Mouse (Mus musculus) embryonic facial prominence, embryonic 11.5 days (tissue): Measurements from ENCODE around the gene 1700015G11Rik. TPM values are rescaled to one million over a fixed set of nuclear protein-coding genes. Genes with fewer than 3 reads are reported as not detected.

Experiments used
- ATAC-seq: fragments of 200-750 bp; cut with Nextera tagmentation; replicated peaks from 2 replicates; pipeline ENCODE4 v1.8.0; 2017; ENCODE audit warnings: low read depth; ENCODE audit not compliant: insufficient number of reproducible peaks, low FRiP score, low TSS enrichment
- DNase-seq: peaks from one replicate; pipeline ENCODE4 v3.0.0-alpha.2; 2015; ENCODE audit warnings: low spot score
- H3K27ac ChIP-seq: fragments of 300-500 bp; sonication (generic); replicated peaks from 2 replicates; pipeline ENCODE4 v1.5.1; 2014; ENCODE audit warnings: mild to moderate bottlenecking, low read depth, low read length, control low read depth
- H3K27me3 ChIP-seq: fragments of 300-500 bp; sonication (generic); 2 replicates; pipeline ENCODE4 v1.6.1; 2014; ENCODE audit warnings: mild to moderate bottlenecking, low read length, moderate library complexity, mixed read lengths; ENCODE audit not compliant: control insufficient read depth, insufficient read depth
- H3K36me3 ChIP-seq: fragments of 300-500 bp; sonication (generic); replicated peaks from 2 replicates; pipeline ENCODE4 v1.6.1; 2014; ENCODE audit warnings: low read depth, mild to moderate bottlenecking, low read length, moderate library complexity, mixed read lengths; ENCODE audit not compliant: control insufficient read depth, insufficient read depth
- H3K4me1 ChIP-seq: fragments of 300-500 bp; sonication (generic); 2 replicates; pipeline ENCODE4 v1.6.1; 2014; ENCODE audit warnings: low read length, mixed read lengths; ENCODE audit not compliant: control insufficient read depth, insufficient read depth
- H3K4me2 ChIP-seq: fragments of 300-500 bp; sonication (generic); 2 replicates; pipeline ENCODE4 v1.6.1; 2014; ENCODE audit warnings: low read depth, mild to moderate bottlenecking, control low read depth, low read length, moderate library complexity
- H3K4me3 ChIP-seq: fragments of 300-500 bp; sonication (generic); 2 replicates; pipeline ENCODE4 v1.5.1; 2014; ENCODE audit warnings: low read depth, low read length, control low read depth
- H3K9ac ChIP-seq: fragments of 300-500 bp; sonication (generic); replicated peaks from 2 replicates; pipeline ENCODE4 v1.6.1; 2014; ENCODE audit warnings: mild to moderate bottlenecking, control low read depth, low read length
- H3K9me3 ChIP-seq: fragments of 300-500 bp; sonication (generic); replicated peaks from 2 replicates; pipeline ENCODE4 v1.6.1; 2016; ENCODE audit warnings: mild to moderate bottlenecking, low read length, inconsistent platforms, mixed read lengths; ENCODE audit not compliant: control insufficient read depth
- WGBS: fragments of 180-500 bp; shearing (Covaris S2); extraction: QIAGEN DNeasy Blood & Tissue Kit; methylation state at CpG from one replicate; pipeline ENCODE4 v1.1.7; 2014; 5-methylcytosine and 5-hydroxymethylcytosine counted together
- polyA plus RNA-seq: library from polyadenylated mRNA; unstranded; fragments of >200 nt; fragmentation: Nextera tagmentation; extraction: Ambion mirVana; gene quantifications from 2 replicates; pipeline ENCODE4 v1.2.1, GENCODE M21; 2014

The 1700015G11Rik gene
- polyA plus RNA-seq, 1 experiment from 2014 or later: not detected

DNA sequence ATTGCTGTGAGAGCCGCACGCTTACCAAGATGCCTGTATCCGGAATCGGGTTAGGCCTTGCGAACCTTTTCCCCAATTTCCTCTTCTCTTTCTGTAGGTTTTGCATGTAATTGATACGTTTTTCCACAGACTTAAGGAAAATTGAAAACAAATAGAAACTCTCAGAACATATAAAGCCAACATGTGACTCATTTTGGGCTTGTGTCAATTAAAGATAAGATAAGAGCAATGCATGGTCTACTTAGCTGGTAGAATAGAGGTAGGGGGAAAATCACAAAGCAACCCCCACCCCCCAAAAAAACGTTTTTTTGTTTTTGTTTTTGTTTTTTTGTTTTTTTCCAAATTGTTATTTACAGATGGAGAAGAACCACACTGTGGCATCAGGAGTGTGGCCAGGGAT is 2.1 kb downstream of the 1700015G11Rik start:
- H3K36me3 ChIP-seq: no peaks in the 10 kb centered on the region
- H3K9ac ChIP-seq: no peak overlapping the region
- ATAC-seq (no peak), DNase-seq (no peak)
- H3K27ac ChIP-seq: no peak overlapping the region
- no peak overlapping the region for H3K4me2 ChIP-seq
- 75% methylated on average over 7 of the region's 7 CpGs for WGBS
- H3K4me1 ChIP-seq: no peaks in the 10 kb centered on the region
- H3K4me3 ChIP-seq: no peak overlapping the region
- no peaks in the 10 kb centered on the region for H3K9me3 ChIP-seq
- no peaks in the 10 kb centered on the region for H3K27me3 ChIP-seq

DNA sequence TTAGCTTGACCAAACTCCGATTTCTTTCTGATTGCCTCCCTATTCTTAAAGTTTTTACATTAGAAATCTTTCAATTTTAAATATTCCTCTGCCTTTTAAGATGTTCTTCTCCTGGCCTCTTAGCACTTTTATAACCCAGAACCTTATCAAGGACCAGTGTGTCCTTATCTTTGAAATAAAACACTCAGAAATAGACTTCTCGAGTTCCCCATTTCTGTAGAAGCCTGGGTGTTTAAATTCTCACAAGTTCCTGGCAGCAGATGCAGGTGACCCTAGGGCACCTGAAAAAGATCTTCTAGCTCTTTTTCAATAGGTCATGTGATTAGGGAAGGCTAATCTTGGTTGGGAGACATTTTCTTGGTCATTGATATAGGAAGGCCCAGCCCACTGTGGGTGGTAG is 8.4 kb downstream of the 1700015G11Rik start:
- ATAC-seq: no peak

DNA sequence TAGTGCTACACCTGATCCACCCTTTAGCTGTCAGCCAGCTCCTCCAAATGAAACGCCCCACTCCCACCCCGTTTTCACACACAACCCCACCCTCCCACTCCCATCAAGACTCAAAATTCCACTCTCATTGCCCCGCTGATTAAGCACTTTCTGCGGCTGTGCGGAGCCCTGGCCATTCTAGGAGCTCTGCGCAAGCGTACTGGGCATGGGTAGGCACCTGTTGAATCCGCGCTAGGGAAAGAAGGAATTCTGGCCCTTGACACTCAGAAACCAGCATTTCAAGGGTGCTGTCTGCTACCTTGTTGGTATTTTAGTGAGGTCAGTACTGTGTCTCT is 9.3 kb downstream of the 1700015G11Rik start:
- H3K27ac ChIP-seq: no peak overlapping the region
- H3K4me2 ChIP-seq: peak overlapping the region; percentile 76
- 1% methylated on average over 9 of the region's 9 CpGs for WGBS
- H3K9me3 ChIP-seq: no peaks in the 10 kb centered on the region
- ATAC-seq (no peak; the same call in 1 of the 2 replicates), DNase-seq (peak; percentile 69)
- no peaks in the 10 kb centered on the region for H3K4me1 ChIP-seq
- H3K27me3 ChIP-seq: no peaks in the 10 kb centered on the region
- peak overlapping the region; percentile 55 for H3K4me3 ChIP-seq
- H3K36me3 ChIP-seq: no peaks in the 10 kb centered on the region
- no peak overlapping the region for H3K9ac ChIP-seq

More for the DNA sequence above, 8.4 kb downstream of the 1700015G11Rik start:
- no peak overlapping the region for H3K9ac ChIP-seq
- no peak overlapping the region for H3K4me2 ChIP-seq
- no peaks in the 10 kb centered on the region for H3K9me3 ChIP-seq
- no peak overlapping the region for H3K27ac ChIP-seq
- 88% methylated on average over 2 of the region's 2 CpGs for WGBS
- no peaks in the 10 kb centered on the region for H3K36me3 ChIP-seq
- H3K27me3 ChIP-seq: no peaks in the 10 kb centered on the region
- H3K4me1 ChIP-seq: no peaks in the 10 kb centered on the region
- no peak for DNase-seq
- H3K4me3 ChIP-seq: no peak overlapping the region

GRCm38 (mm10) chr7:52005511-52006295 is 9.8 kb downstream of the 1700015G11Rik start, which contains the start of gene Svip:
Gene Svip, minus strand, starts transcription at chr7:52006018.
- Histone ChIP-seq H3K36me3 (no peaks in the 10 kb centered on the region), H3K4me1 (no peaks in the 10 kb centered on the region), H3K9ac (peak within 1 kb of the TSS; percentile 39), H3K27ac (no peak within 1 kb of the TSS), H3K4me2 (peak within 1 kb of the TSS; percentile 76), H3K27me3 (no peaks in the 10 kb centered on the region), H3K4me3 (peak within 1 kb of the TSS; percentile 55), H3K9me3 (no peaks in the 10 kb centered on the region)
- ATAC-seq: peak; percentile 96
- WGBS: under 1% methylated on average over 32 of the region's 47 CpGs
- DNase-seq: peak; percentile 84

DNA sequence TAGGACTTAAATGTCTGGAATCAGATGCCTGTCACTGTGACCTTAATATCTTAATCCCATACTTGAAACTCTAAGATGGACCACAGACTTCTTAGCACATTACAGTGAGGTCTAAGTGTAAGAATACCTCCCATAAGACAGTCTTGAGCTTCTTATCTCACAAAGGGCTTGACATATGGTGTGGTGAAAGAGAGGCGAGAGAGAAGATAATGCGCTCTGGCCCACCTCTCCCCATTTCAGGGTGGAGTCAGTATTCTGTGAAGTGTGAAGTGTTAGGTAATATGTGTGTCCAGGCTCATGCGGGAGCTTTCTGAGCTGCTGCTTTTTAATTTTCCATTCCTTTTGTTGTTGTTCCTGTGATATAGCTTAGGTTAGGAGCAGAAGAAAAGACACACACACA is 24.5 kb downstream of the 1700015G11Rik start:
- ATAC-seq (no peak), DNase-seq (no peak)
- Histone ChIP-seq H3K4me2 (no peak overlapping the region), H3K4me3 (no peak overlapping the region), H3K27ac (no peak overlapping the region), H3K4me1 (no peaks in the 10 kb centered on the region; the same call in 1 of the 2 replicates), H3K9me3 (no peaks in the 10 kb centered on the region), H3K36me3 (no peaks in the 10 kb centered on the region), H3K9ac (no peak overlapping the region), H3K27me3 (no peaks in the 10 kb centered on the region)
- 89% methylated on average over 3 of the region's 3 CpGs for WGBS

- DNase-seq (no peak), ATAC-seq (no peak)
- H3K4me3 ChIP-seq: no peak overlapping the region
- no peaks in the 10 kb centered on the region for H3K27me3 ChIP-seq
- no peaks in the 10 kb centered on the region; the same call in 1 of the 2 replicates for H3K4me1 ChIP-seq
- WGBS: 72% methylated on average over 6 of the region's 6 CpGs
- no peak overlapping the region for H3K4me2 ChIP-seq
- H3K9me3 ChIP-seq: no peaks in the 10 kb centered on the region
- H3K9ac ChIP-seq: no peak overlapping the region
- H3K27ac ChIP-seq: no peak overlapping the region
- no peaks in the 10 kb centered on the region for H3K36me3 ChIP-seq
Observed at GRCm38 (mm10) chr7:51986909-51987308, 28.6 kb downstream of the 1700015G11Rik start.

DNA sequence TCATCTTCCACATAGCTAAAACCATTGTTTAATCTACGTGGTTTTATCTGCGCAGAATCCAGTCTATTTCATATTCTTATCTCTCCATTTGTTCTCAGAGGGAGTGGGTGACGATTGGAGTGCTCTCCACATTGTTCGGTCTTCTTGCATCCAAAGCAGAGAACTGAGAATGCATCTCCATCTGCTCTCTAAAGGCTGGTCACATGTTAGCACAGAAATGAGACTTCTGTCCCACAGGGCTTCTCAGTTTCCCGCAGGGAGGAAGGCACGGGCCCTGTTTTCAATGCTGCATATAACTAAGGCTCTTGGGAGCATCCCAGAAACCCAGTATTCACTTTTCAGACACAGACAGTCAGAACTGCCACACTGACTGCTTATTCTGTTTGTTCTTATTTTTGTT is 29.8 kb downstream of the 1700015G11Rik start:
- no peak for DNase-seq
- Histone ChIP-seq H3K36me3 (no peaks in the 10 kb centered on the region), H3K4me1 (no peaks in the 10 kb centered on the region; the same call in 1 of the 2 replicates), H3K27ac (no peak overlapping the region), H3K9ac (no peak overlapping the region), H3K4me3 (no peak overlapping the region), H3K9me3 (no peaks in the 10 kb centered on the region), H3K4me2 (no peak overlapping the region), H3K27me3 (no peaks in the 10 kb centered on the region)
- no peak for ATAC-seq
- 79% methylated on average over 6 of the region's 6 CpGs for WGBS

DNA sequence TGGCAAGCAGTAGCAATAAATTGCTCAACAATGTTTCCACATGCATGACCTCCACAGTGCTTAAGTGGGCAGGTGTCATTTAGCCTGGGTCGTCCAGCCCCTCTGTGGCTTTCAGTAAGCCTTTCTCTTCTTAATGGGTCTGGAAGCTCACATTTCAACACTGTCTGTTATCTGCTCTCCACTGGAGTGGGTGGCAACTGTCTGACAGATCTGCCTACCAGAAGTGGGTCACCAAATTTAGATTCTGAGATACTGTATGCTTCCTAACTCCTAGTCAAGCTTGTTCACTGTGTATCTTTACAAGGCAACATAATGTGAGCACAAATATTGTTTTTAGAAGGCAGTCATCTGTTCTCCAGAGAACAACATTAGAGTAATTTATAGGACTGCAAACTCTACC is 33.2 kb downstream of the 1700015G11Rik start:
- no peak overlapping the region for H3K4me3 ChIP-seq
- 18% methylated on average over 1 of the region's 1 CpGs for WGBS
- DNase-seq (no peak), ATAC-seq (peak; percentile 72)
- H3K27me3 ChIP-seq: no peaks in the 10 kb centered on the region
- H3K9ac ChIP-seq: no peak overlapping the region
- no peaks in the 10 kb centered on the region; the same call in 1 of the 2 replicates for H3K4me1 ChIP-seq
- H3K27ac ChIP-seq: no peak overlapping the region
- no peak overlapping the region for H3K4me2 ChIP-seq
- no peaks in the 10 kb centered on the region for H3K36me3 ChIP-seq
- no peaks in the 10 kb centered on the region for H3K9me3 ChIP-seq
